Mouse (Mus musculus) liver, embryonic 11.5 days (tissue): ENCODE results near the gene Emb. TPM values are rescaled to one million over a fixed set of nuclear protein-coding genes. Genes with fewer than 3 reads are reported as not detected.

Source experiments
- ATAC-seq: fragments of 200-750 bp; cut with Nextera tagmentation; replicated peaks from 2 replicates; pipeline ENCODE4 v1.8.0; 2017; ENCODE audit warnings: moderate number of reproducible peaks, mild to moderate bottlenecking, moderate TSS enrichment, moderate library complexity; ENCODE audit not compliant: low FRiP score
- DNase-seq: peaks from one replicate; pipeline ENCODE4 v3.0.0-alpha.2; 2017; ENCODE audit warnings: low spot score
- H3K27ac ChIP-seq: fragments of 300-500 bp; sonication (generic); 2 replicates; pipeline ENCODE4 v1.5.1; 2014; ENCODE audit warnings: mild to moderate bottlenecking, low read depth, low read length, control low read depth
- H3K27me3 ChIP-seq: fragments of 300-500 bp; sonication (generic); replicated peaks from 2 replicates; pipeline ENCODE4 v1.6.1; 2014; ENCODE audit warnings: low read length, mixed read lengths; ENCODE audit not compliant: control insufficient read depth, insufficient read depth
- H3K36me3 ChIP-seq: fragments of 300-500 bp; sonication (generic); 2 replicates; pipeline ENCODE4 v1.6.1; 2014; ENCODE audit warnings: mild to moderate bottlenecking, low read length, moderate library complexity, mixed read lengths; ENCODE audit not compliant: control insufficient read depth, insufficient read depth
- H3K4me1 ChIP-seq: fragments of 300-500 bp; sonication (generic); replicated peaks from 2 replicates; pipeline ENCODE4 v1.6.1; 2014; ENCODE audit warnings: low read length, mixed read lengths; ENCODE audit not compliant: control insufficient read depth, insufficient read depth
- H3K4me2 ChIP-seq: fragments of 300-500 bp; sonication (generic); 2 replicates; pipeline ENCODE4 v1.6.1; 2014; ENCODE audit warnings: mild to moderate bottlenecking, control low read depth, moderate library complexity
- H3K4me3 ChIP-seq: fragments of 300-500 bp; sonication (generic); 2 replicates; pipeline ENCODE4 v1.5.1; 2014; ENCODE audit warnings: low read depth, low read length, control low read depth
- H3K9ac ChIP-seq: fragments of 300-500 bp; sonication (generic); 2 replicates; pipeline ENCODE4 v1.6.1; 2014; ENCODE audit warnings: low read depth, low read length, control low read depth
- H3K9me3 ChIP-seq: fragments of 300-500 bp; sonication (generic); 2 replicates; pipeline ENCODE4 v1.6.1; 2016; ENCODE audit warnings: low read length, inconsistent platforms, mixed read lengths; ENCODE audit not compliant: control insufficient read depth
- WGBS: fragments of 180-500 bp; shearing (Covaris S2); extraction: QIAGEN DNeasy Blood & Tissue Kit; methylation state at CpG from one replicate; pipeline ENCODE4 v1.1.7; 2014; 5-methylcytosine and 5-hydroxymethylcytosine counted together
- polyA plus RNA-seq: library from polyadenylated mRNA; unstranded; fragments of >200 nt; fragmentation: Nextera tagmentation; extraction: Ambion mirVana; gene quantifications from 2 replicates; pipeline ENCODE4 v1.2.1, GENCODE M21; 2014

The Emb gene
- polyA plus RNA-seq, 1 experiment from 2014 or later, result 27.4 TPM

GRCm38 (mm10) chr13:117267963-117268362 is 59.6 kb downstream of the Emb start:
- Histone ChIP-seq H3K27me3 (no peaks in the 10 kb centered on the region), H3K27ac (no peak overlapping the region), H3K9ac (no peak overlapping the region), H3K9me3 (no peaks in the 10 kb centered on the region), H3K4me3 (no peak overlapping the region), H3K36me3 (no peaks in the 10 kb centered on the region), H3K4me1 (no peaks in the 10 kb centered on the region), H3K4me2 (no peak overlapping the region)
- no peak for DNase-seq
- ATAC-seq, result no peak
- 95% methylated on average over 14 of the region's 14 CpGs for WGBS

GRCm38 (mm10) chr13:117284036-117284435 is 75.7 kb downstream of the Emb start:
- no peak for ATAC-seq
- H3K4me3 ChIP-seq, result no peak overlapping the region
- no peak overlapping the region for H3K9ac ChIP-seq
- DNase-seq, result no peak
- no peak overlapping the region for H3K4me2 ChIP-seq
- 39% methylated on average over 4 of the region's 4 CpGs for WGBS
- no peaks in the 10 kb centered on the region for H3K36me3 ChIP-seq
- H3K27ac ChIP-seq, result no peak overlapping the region
- no peaks in the 10 kb centered on the region for H3K9me3 ChIP-seq
- H3K4me1 ChIP-seq, result no peaks in the 10 kb centered on the region
- H3K27me3 ChIP-seq, result no peaks in the 10 kb centered on the region

GRCm38 (mm10) chr13:117286939-117287338 is 78.6 kb downstream of the Emb start:
- Histone ChIP-seq H3K27me3 (no peaks in the 10 kb centered on the region), H3K4me3 (no peak overlapping the region), H3K27ac (no peak overlapping the region), H3K4me2 (no peak overlapping the region), H3K9ac (no peak overlapping the region), H3K4me1 (no peaks in the 10 kb centered on the region), H3K9me3 (no peaks in the 10 kb centered on the region), H3K36me3 (no peaks in the 10 kb centered on the region)
- no peak for ATAC-seq
- no peak for DNase-seq
- 78% methylated on average over 2 of the region's 2 CpGs for WGBS

- Histone ChIP-seq H3K4me1 (no peaks in the 10 kb centered on the region), H3K27ac (no peak overlapping the region), H3K4me3 (no peak overlapping the region), H3K4me2 (no peak overlapping the region), H3K27me3 (no peaks in the 10 kb centered on the region), H3K9ac (no peak overlapping the region), H3K36me3 (no peaks in the 10 kb centered on the region), H3K9me3 (no peaks in the 10 kb centered on the region)
- ATAC-seq (no peak), DNase-seq (no peak)
- WGBS, result 82% methylated on average over 6 of the region's 6 CpGs
Observed at GRCm38 (mm10) chr13:117287400-117287799, 79.1 kb downstream of the Emb start.

- Histone ChIP-seq H3K4me3 (no peak overlapping the region), H3K27ac (no peak overlapping the region), H3K4me2 (peak overlapping the region; percentile 30), H3K4me1 (no peaks in the 10 kb centered on the region), H3K27me3 (no peaks in the 10 kb centered on the region), H3K9ac (no peak overlapping the region), H3K36me3 (no peaks in the 10 kb centered on the region), H3K9me3 (no peaks in the 10 kb centered on the region)
- ATAC-seq (peak; percentile 65), DNase-seq (peak; percentile 47)
- 28% methylated on average over 17 of the region's 17 CpGs for WGBS
Observed at GRCm38 (mm10) chr13:117289494-117290270, 81.3 kb downstream of the Emb start.

- H3K4me1 ChIP-seq, result no peaks in the 10 kb centered on the region
- H3K4me3 ChIP-seq, result no peak overlapping the region
- no peak overlapping the region for H3K9ac ChIP-seq
- H3K36me3 ChIP-seq, result no peaks in the 10 kb centered on the region
- H3K4me2 ChIP-seq, result peak overlapping the region; percentile 17; the same call in 1 of the 2 replicates
- H3K27ac ChIP-seq, result no peak overlapping the region
- no peaks in the 10 kb centered on the region for H3K9me3 ChIP-seq
- H3K27me3 ChIP-seq, result no peaks in the 10 kb centered on the region
- peak; percentile 58 for DNase-seq
- peak; percentile 63 for ATAC-seq
- 27% methylated on average over 24 of the region's 24 CpGs for WGBS
Observed at GRCm38 (mm10) chr13:117311446-117312225, 103.3 kb downstream of the Emb start.

Other genes starting within 250 kb of the Emb start
- 6.1 and 6.3 TPM in 2 replicates for gene Parp8, start 183.0 kb upstream of the Emb start, polyA plus RNA-seq
- not detected in 2 replicates for gene Gm17509, start 12.5 kb downstream of the Emb start, polyA plus RNA-seq